In genomic region chr7:141949799-141950103, GRCm38 (mm10) we compare ENCODE assay signal across 8 mouse cellular contexts. TPM values are rescaled to one million over a fixed set of nuclear protein-coding genes. Genes with fewer than 3 reads are reported as not detected.
DNase-seq lines count a peak whose midpoint lies in the region; ATAC-seq lines count a peak whose summit lies in the region.

No protein-coding gene starts in this region.

- DNase-seq in kidney, postnatal 10 days, result no peak
- DNase-seq in midbrain, embryonic 14.5 days, result peak; percentile 67
- no peak for DNase-seq in gastrocnemius, postnatal 10 days
- DNase-seq in kidney, adult 18-20 months, result no peak

- peak overlapping the region; percentile 50 for H3K4me3 ChIP-seq in kidney, embryonic 15.5 days (replicated peaks)
- H3K4me3 ChIP-seq in embryonic facial prominence, embryonic 12.5 days, result peak overlapping the region; percentile 46
- peak overlapping the region; percentile 86 for H3K4me3 ChIP-seq in hindbrain, embryonic 15.5 days
- H3K4me3 ChIP-seq in midbrain, embryonic 14.5 days (replicated peaks; ENCODE audit: low read depth, low read length), result peak overlapping the region; percentile 98

- ATAC-seq in kidney, embryonic 15.5 days (replicated peaks; ENCODE audit: low FRiP score), result peak; percentile 35; the same call in 1 of the 2 replicates
- ATAC-seq in embryonic facial prominence, embryonic 12.5 days (ENCODE audit: insufficient number of reproducible peaks, insufficient read depth, low FRiP score, low TSS enrichment), result no peak; the same call in 1 of the 2 replicates
- peak; percentile 47 for ATAC-seq in hindbrain, embryonic 15.5 days (ENCODE audit: low FRiP score, low read depth)
- no peak; the same call in 1 of the 2 replicates for ATAC-seq in midbrain, embryonic 14.5 days (ENCODE audit: low FRiP score, low TSS enrichment)
- no peak for ATAC-seq in activated CD4-positive, CD25-positive, alpha-beta regulatory T cell, adult 4 months

- H3K4me2 ChIP-seq in kidney, embryonic 15.5 days, result peak overlapping the region; percentile 93
- peak overlapping the region; percentile 85 for H3K4me2 ChIP-seq in embryonic facial prominence, embryonic 12.5 days (replicated peaks)
- peak overlapping the region; percentile 80 for H3K4me2 ChIP-seq in hindbrain, embryonic 15.5 days
- H3K4me2 ChIP-seq in midbrain, embryonic 14.5 days (ENCODE audit: low read length), result peak overlapping the region; percentile 94

- H3K9ac ChIP-seq in kidney, embryonic 15.5 days, result peak overlapping the region; percentile 44; the same call in 1 of the 2 replicates
- peak overlapping the region; percentile 54 for H3K9ac ChIP-seq in embryonic facial prominence, embryonic 12.5 days
- peak overlapping the region; percentile 93 for H3K9ac ChIP-seq in hindbrain, embryonic 15.5 days
- H3K9ac ChIP-seq in midbrain, embryonic 14.5 days (replicated peaks; ENCODE audit: low read length), result peak overlapping the region; percentile 100

- peaks cover 12% of the 10 kb centered on the region for H3K4me1 ChIP-seq in kidney, embryonic 15.5 days
- peaks cover 15% of the 10 kb centered on the region for H3K4me1 ChIP-seq in embryonic facial prominence, embryonic 12.5 days
- peaks cover 76% of the 10 kb centered on the region for H3K4me1 ChIP-seq in hindbrain, embryonic 15.5 days (replicated peaks)
- peaks cover 58% of the 10 kb centered on the region for H3K4me1 ChIP-seq in midbrain, embryonic 14.5 days (ENCODE audit: control insufficient read depth, insufficient read depth, low read length)

- no peak overlapping the region for H3K27ac ChIP-seq in kidney, embryonic 15.5 days
- peak overlapping the region; percentile 72; the same call in 1 of the 2 replicates for H3K27ac ChIP-seq in embryonic facial prominence, embryonic 12.5 days
- H3K27ac ChIP-seq in hindbrain, embryonic 15.5 days (replicated peaks), result peak overlapping the region; percentile 97
- peak overlapping the region; percentile 98 for H3K27ac ChIP-seq in midbrain, embryonic 14.5 days (replicated peaks; ENCODE audit: low read depth, low read length)

- WGBS in kidney, embryonic 15.5 days, result 0% methylated on average over 33 of the region's 54 CpGs
- WGBS in embryonic facial prominence, embryonic 12.5 days, result 2% methylated on average over 39 of the region's 54 CpGs
- WGBS in hindbrain, embryonic 15.5 days, result under 1% methylated on average over 38 of the region's 54 CpGs
- WGBS in midbrain, embryonic 14.5 days, result under 1% methylated on average over 33 of the region's 54 CpGs

- H3K27me3 ChIP-seq in kidney, embryonic 15.5 days, result peaks cover 94% of the 10 kb centered on the region
- H3K27me3 ChIP-seq in embryonic facial prominence, embryonic 12.5 days, result peaks cover 80% of the 10 kb centered on the region
- no peaks in the 10 kb centered on the region for H3K27me3 ChIP-seq in hindbrain, embryonic 15.5 days
- H3K27me3 ChIP-seq in midbrain, embryonic 14.5 days (ENCODE audit: control insufficient read depth, insufficient read depth, low read length), result no peaks in the 10 kb centered on the region

- H3K36me3 ChIP-seq in kidney, embryonic 15.5 days, result no peaks in the 10 kb centered on the region
- no peaks in the 10 kb centered on the region for H3K36me3 ChIP-seq in embryonic facial prominence, embryonic 12.5 days
- 0 out of 2 replicates have a peak, but pooled peaks cover 5% of the 10 kb centered on the region for H3K36me3 ChIP-seq in hindbrain, embryonic 15.5 days
- peaks cover 9% of the 10 kb centered on the region for H3K36me3 ChIP-seq in midbrain, embryonic 14.5 days (ENCODE audit: control insufficient read depth, insufficient read depth, low read length)

- no peaks in the 10 kb centered on the region for H3K9me3 ChIP-seq in kidney, embryonic 15.5 days (replicated peaks)
- 0 out of 2 replicates have a peak, but pooled peaks cover 4% of the 10 kb centered on the region for H3K9me3 ChIP-seq in embryonic facial prominence, embryonic 12.5 days
- no peaks in the 10 kb centered on the region for H3K9me3 ChIP-seq in hindbrain, embryonic 15.5 days
- H3K9me3 ChIP-seq in midbrain, embryonic 14.5 days (ENCODE audit: control insufficient read depth, low read length), result no peaks in the 10 kb centered on the region

RNA-seq across cellular contexts. Expression of gene Brsk2, which starts 0.2 kb away (rescaled TPM):
- 0.74 and 0.86 TPM in 2 replicates for polyA plus RNA-seq in kidney, embryonic 15.5 days (2015; fragmentation: Nextera tagmentation; extraction: Ambion mirVana)
- polyA plus RNA-seq in embryonic facial prominence, embryonic 12.5 days (2016; fragmentation: Nextera tagmentation; extraction: Ambion mirVana), result 1.8 and 3.3 TPM in 2 replicates
- polyA plus RNA-seq in hindbrain, embryonic 15.5 days (2015; fragmentation: Nextera tagmentation; extraction: Ambion mirVana), result 20.6 and 23.1 TPM in 2 replicates
- 23.9 and 33.5 TPM in 2 replicates for polyA plus RNA-seq in midbrain, embryonic 14.5 days (2014; fragmentation: Nextera tagmentation; extraction: Ambion mirVana)
- total RNA-seq in gastrocnemius, postnatal 10 days (2021), result 1 to 10 TPM in 1 of 2 experiments, under 1 TPM in 1; 0.85 to 1.1 TPM
- under 1 TPM; 0.21 to 0.45 TPM for polyA plus RNA-seq in activated CD4-positive, CD25-positive, alpha-beta regulatory T cell, adult 4 months (2017; shearing (Covaris generic))

RNA-seq across cellular contexts. Expression of gene Tollip, which starts 31.4 kb away (rescaled TPM):
- polyA plus RNA-seq in kidney, embryonic 15.5 days (2015; fragmentation: Nextera tagmentation; extraction: Ambion mirVana), result 41.3 and 45.6 TPM in 2 replicates
- polyA plus RNA-seq in embryonic facial prominence, embryonic 12.5 days (2016; fragmentation: Nextera tagmentation; extraction: Ambion mirVana), result 45.7 and 46.5 TPM in 2 replicates
- polyA plus RNA-seq in hindbrain, embryonic 15.5 days (2015; fragmentation: Nextera tagmentation; extraction: Ambion mirVana), result 75.7 and 80.3 TPM in 2 replicates
- 61.9 and 79.7 TPM in 2 replicates for polyA plus RNA-seq in midbrain, embryonic 14.5 days (2014; fragmentation: Nextera tagmentation; extraction: Ambion mirVana)
- 10 to 100 TPM; 28.9 to 29.3 TPM for total RNA-seq in gastrocnemius, postnatal 10 days (2021)
- polyA plus RNA-seq in activated CD4-positive, CD25-positive, alpha-beta regulatory T cell, adult 4 months (2017; shearing (Covaris generic)), result 10 to 100 TPM; 22.4 to 23.8 TPM

Comparison
In these comparisons a context has a peak if more than half of its experiments do, and no peak if none do; other contexts are left out.
1. ATAC-seq: peak in kidney, embryonic 15.5 days (single experiment) and hindbrain, embryonic 15.5 days (single experiment); none in embryonic facial prominence, embryonic 12.5 days (single experiment), midbrain, embryonic 14.5 days (single experiment) and activated CD4-positive, CD25-positive, alpha-beta regulatory T cell, adult 4 months (single experiment).
2. H3K4me3 ChIP-seq: peak in every context shown above with its lines; median percentile 98 in midbrain, embryonic 14.5 days; 86 in hindbrain, embryonic 15.5 days; 50 in kidney, embryonic 15.5 days; 46 in embryonic facial prominence, embryonic 12.5 days.
3. H3K9ac ChIP-seq: peak in every context shown above with its lines; median percentile 100 in midbrain, embryonic 14.5 days; 93 in hindbrain, embryonic 15.5 days; 54 in embryonic facial prominence, embryonic 12.5 days; 44 in kidney, embryonic 15.5 days.
4. Peak in every context shown above with its lines, with median percentiles within 50 percentile points of each other: H3K4me2 ChIP-seq.